1 mouse cellular context compared by ENCODE assay signal in the genomic region with DNA sequence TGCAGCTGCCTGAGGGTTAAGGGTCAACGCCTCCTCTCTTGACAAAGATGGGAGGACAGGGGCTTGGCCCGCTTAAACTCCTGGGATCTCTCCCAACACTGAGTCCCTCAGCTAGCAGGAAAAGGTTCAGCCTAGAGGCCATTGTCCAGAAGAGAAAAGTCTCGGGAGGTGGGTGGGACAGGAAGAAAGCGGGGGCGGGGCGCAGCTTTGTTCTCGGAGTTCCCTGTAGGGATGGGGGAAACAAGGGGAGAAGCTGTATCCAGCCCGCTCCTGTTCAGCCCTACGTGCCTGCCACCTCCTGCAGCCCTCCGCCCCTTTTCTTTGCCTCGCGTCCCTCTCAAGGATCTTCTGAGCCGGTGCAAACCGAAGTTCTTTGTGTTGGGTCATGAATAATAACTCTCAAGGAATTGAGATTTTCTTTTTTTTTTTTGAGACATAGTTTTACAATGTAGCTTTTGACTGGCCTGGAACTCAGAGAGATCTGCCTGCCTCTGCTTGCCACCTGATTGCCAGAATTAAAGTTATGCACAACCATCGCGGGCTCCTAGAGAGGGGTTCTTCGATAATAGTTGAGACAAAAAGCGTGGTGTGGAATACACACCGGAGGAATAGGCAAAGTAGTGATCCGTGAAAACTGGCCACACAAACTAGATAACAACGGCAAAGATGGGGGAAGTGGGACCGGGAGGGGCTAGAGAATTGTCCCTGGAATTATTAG.
TF ChIP-seq lines count a peak whose summit lies in the region.

No protein-coding gene starts in this region.

TF ChIP-seq in MEL, 35 proteins besides CTCF, POLR2A, EP300 and RAD21:
- TF ChIP-seq NELFE (IDR thresholded peaks at IDR 0.05; ENCODE audit: low read depth, low read length): peak; percentile 32; the same call in 1 of the 2 replicates
- TF ChIP-seq CHD1 (IDR thresholded peaks at IDR 0.05; ENCODE audit: low read depth, low read length): peak; percentile 76; the same call in 1 of the 2 replicates
- 0 out of 2 replicates have a peak, but pooled peaks have one; percentile 23 for TF ChIP-seq MAX (IDR thresholded peaks at IDR 0.05; ENCODE audit: low read length)
- TF ChIP-seq MYC (IDR thresholded peaks at IDR 0.05; ENCODE audit: low read depth, low read length): no peak
- TF ChIP-seq MAZ (IDR thresholded peaks at IDR 0.05; ENCODE audit: low read depth, low read length): peak; percentile 78
- TF ChIP-seq ZNF384 (IDR thresholded peaks at IDR 0.05; ENCODE audit: low read depth, low read length): peak; percentile 29; the same call in 1 of the 2 replicates
- TF ChIP-seq RCOR1 (IDR thresholded peaks at IDR 0.05; ENCODE audit: low read depth, low read length): 0 out of 2 replicates have a peak, but pooled peaks have one; percentile 34
- no peak for TF ChIP-seq CHD2 (IDR thresholded peaks at IDR 0.05; ENCODE audit: low read length)
- TF ChIP-seq SIN3A (IDR thresholded peaks at IDR 0.05; ENCODE audit: low read length): peak; percentile 37; the same call in 1 of the 2 replicates
- TF ChIP-seq ZMIZ1 (IDR thresholded peaks at IDR 0.05; ENCODE audit: low read depth, low read length): 0 out of 2 replicates have a peak, but pooled peaks have one; percentile 68
- TF ChIP-seq GATA1 (IDR thresholded peaks at IDR 0.05; ENCODE audit: low read depth, low read length): no peak
- no peak for TF ChIP-seq E2F4 (IDR thresholded peaks at IDR 0.05; ENCODE audit: borderline replicate concordance, low read depth, low read length)
